Mouse (Mus musculus) R1 (cell line): Measurements from ENCODE around the gene Fut2.
"Not testable (repeated sequence)": the region's sequence is repeated elsewhere in the genome, so short reads cannot be mapped to it uniquely, and the experiment has no call there.

Experiments
- DNase-seq: peaks from one replicate; pipeline ENCODE4 v3.0.0-alpha.2; 2018; ENCODE audit warnings: low read depth, low spot score

Gene Fut2

GRCm38 (mm10) chr7:45677627-45678295 lies 11.6 kb upstream of the Fut2 start:
- DNase-seq, result no peak

GRCm38 (mm10) chr7:45668921-45669320 lies 2.7 kb upstream of the Fut2 start:
- DNase-seq, result peak; percentile 86

GRCm38 (mm10) chr7:45667761-45668160 lies 1.6 kb upstream of the Fut2 start:
- DNase-seq, result no peak

DNA sequence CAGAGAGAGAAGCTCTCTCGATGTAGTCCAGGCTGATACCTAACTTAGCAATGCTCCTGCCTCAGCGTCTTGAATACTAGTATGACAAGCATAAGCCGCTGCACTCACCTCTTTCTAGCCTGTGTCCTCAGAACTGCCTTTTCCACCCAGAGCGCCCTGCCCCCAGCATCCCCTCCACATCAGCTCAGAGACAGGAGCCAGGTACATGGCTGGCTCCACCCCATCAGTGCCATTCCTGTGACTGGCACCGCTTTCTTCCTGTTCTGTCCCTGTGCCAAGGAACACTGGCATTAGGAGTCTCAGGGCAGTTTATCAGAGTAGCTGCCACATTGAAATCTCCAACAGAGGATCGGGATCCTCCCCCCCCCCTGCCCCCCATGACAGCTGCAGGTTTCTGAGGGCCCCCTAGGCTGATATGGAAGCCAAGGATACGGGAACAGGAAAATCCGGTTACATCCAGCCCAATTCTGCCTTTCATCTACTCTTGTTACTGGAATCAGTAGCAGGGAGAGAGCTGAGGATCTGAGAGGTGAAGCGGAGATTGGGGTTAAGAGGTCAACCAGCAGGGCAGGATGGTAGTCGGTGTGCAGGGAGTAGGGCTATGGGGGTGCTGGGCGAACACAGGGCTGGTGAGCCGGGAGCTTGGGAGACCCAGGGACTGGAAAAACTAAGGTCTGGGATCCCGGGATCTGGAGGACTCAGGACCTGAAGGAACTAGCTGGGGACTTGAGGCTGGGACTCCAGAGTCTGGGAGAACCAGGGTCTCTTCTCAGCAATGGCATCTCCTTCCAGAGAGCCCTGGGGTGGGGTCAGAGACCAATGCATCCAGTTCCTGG lies 673 bp downstream of the Fut2 start:
- DNase-seq, result no peak

DNA sequence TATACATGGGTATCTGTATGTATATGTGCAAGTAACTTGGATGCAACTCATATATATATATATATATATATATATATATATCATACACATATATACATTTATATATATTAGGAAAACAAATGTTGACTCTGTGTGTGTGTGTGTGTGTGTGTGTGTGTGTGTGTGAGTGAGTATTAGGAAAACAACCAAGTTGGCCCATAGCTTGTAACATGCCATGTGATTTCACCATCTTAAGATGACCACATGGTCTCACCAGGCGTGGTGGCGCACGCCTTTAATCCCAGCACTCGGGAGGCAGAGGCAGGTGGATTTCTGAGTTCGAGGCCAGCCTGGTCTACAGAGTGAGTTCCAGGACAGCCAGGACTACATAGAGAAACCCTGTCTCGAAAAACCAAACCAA lies 4.5 kb downstream of the Fut2 start:
- DNase-seq, result not testable (repeated sequence)

DNA sequence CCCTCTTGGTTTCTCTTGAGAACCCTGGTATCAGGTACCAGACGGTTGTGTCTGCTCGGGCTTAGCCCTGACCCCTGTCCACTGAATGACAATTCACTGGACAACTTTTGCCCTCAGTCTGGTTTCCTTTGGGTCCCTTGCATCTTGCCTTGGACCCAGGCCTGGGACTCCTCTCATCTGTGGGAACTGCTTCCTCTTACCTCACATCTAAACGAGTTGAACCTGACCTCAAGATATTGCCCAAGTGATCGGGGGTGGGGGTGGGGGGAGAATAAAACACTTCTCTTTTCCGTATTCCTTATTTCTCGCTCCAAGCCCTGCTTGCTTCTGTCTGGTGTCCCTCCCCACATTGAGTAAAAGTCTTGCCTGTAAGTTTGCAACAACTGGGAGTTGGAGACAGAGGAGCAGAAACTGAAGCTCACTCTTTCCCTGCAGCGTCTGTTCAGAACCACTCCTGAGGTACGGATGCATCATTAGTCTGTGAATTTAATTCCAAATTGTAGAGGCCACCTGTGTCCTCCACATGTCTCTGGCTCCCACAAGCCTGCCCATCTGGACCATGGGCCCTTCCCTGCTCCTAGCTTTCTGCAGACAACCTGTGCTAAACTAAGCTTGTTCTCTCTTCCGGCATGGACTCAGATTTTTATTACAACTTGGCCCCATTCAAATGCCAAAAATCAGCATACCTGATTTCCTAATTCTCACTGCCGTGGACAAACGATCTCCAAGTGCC lies 5.3 kb downstream of the Fut2 start:
- DNase-seq, result no peak

GRCm38 (mm10) chr7:45654424-45655047 lies 11.7 kb downstream of the Fut2 start:
- peak; percentile 87 for DNase-seq

- DNase-seq, result not testable (repeated sequence)
These were observed 15.7 kb downstream of the Fut2 start for GRCm38 (mm10) chr7:45650484-45650883.

GRCm38 (mm10) chr7:45649351-45649750 lies 16.8 kb downstream of the Fut2 start:
- no peak for DNase-seq

DNA sequence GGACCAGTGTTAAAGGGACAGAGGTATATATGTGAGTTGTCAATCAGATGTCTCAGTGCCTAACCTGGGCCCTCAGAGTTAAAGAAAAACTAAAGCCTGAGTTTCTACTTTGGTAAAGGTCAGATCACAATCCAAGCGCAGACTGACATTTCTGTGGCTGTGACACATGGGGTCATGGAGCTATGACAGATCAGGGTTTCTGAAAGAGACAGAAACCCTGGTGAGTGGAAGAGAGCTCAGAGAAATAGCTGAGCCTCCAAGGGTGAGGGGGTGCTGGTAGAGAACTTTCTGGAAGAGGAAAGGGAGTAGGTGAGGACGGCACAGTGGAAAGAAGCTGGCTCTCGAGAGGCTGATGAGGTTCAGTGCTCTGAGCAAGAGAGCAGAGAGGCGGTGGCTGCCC lies 19.5 kb downstream of the Fut2 start:
- no peak for DNase-seq

- no peak for DNase-seq
These were observed 20.6 kb downstream of the Fut2 start for GRCm38 (mm10) chr7:45645591-45645971.

DNA sequence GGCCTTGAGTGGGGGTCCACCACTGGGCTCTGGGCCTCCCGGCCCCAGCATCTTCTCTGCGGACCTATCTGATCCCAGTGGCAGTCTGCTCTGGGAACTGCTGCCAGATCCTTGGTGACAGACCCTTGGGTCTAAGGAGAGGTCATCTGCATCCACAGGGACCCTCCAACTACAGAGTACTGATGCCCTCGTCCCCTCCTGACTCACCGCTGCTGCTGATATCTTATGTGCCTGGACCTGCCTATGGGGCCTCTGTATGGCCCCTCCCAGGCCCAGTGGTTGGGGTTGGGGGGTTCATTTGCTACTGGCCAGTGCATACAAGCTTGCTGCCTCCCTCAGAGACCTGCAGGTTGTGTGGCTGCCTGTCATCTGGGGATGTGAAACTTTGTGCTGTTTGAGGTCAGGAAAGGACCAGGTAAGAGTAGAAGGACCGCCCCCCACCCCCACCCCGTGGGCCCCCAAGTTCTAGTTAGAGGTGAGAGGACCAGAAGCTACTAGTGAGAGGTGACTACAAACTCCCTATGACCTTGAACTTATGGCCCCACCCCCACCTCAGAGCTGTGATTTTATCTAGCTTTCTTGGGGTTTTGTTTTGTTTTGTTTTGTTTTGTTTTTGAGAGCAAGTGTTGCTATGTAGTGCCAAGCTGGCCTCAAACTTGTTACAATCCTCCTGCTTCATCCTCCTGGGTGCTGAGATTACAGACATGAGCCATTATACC lies 21.2 kb downstream of the Fut2 start:
- DNase-seq, result no peak

GRCm38 (mm10) chr7:45644183-45644582 lies 22.0 kb downstream of the Fut2 start:
- peak; percentile 59 for DNase-seq

- peak; percentile 100 for DNase-seq
These were observed 22.6 kb downstream of the Fut2 start for GRCm38 (mm10) chr7:45643441-45644178.

DNA sequence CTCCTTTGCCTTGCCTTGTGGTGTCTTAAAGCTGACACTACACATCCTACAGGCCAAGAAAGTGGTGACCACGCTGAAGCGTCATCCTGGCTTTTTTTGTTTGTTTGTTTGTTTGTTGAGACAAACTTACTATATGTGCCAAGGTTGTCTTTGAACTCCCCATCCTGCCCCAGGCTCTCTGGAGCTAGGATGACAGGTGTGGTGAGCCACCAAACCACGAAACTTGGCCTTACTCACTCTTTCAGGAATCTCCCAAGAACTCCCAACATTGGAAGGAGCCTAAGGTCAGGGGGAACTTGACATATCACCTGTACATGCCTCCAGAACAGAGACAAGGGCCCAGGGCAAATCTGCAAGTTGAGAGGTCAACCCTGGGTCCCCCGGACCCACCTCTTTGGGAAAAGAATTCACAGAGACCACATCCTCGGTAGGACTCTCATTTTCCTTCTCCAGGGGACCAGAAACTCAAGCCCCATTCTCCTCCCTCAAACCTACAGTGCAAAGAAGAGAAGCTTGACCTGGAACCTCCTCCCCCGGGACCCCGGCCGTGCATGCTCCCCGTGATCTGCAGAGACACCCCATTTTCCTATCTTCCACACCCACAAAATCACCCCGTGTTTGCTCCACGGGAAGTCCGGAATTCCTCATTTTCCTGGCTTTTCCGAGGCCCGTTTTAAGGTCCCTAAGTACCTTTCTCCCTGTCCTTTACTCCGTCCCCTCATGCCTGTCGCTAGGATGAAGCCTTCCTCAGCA lies 23.5 kb downstream of the Fut2 start:
- no peak for DNase-seq

DNA sequence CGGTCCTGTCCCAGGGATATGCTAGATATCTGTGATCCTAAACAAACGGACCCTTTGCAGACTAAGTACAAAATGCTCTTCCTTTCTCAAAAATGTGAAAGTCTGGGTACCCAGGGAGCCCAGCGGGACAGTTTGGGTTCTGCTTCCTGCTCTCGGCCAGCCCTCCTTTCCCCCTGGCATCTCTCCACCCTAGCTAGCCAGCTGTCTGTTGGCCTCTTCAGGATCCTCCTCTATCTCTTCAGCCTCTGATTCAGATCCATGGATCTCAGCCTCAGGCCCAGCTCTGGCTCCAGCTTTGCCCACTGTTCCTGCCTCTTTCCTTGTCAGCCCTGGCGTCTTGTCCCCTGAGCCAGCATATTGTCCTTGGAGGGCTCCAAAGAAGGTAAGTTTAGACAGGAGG lies 24.1 kb downstream of the Fut2 start:
- DNase-seq, result no peak

DNA sequence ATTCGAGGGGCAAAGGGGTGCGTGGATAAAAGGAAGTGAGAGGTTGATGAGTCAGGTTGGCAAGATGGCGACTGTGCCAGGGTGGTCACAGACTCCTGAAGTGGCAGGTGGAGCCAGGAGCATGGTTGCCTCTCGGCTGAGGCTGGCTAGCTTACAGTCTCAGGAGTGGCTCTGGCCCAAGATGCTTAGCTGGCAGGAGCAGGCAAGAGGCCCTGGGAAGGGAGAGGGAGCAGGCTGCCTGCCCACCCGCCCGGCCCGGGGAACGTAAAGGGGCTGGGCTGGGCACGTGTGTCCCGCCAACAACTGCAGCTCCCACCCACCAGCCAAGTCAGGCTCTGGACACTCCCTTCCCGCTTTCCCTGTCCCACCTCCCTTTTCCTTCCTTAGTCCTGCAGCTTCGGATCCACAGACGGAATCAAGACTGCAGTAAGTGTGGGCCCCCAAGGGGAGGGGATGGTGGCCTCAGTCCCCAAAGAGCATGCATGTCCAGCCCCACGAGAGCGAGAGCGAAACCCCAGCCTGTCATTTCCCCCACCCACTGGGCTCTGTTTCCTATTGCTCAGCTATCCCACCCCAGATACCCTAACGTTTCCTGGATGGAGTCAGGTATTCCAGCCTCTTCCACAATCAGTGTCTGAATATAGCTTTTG lies 24.7 kb downstream of the Fut2 start:
- no peak for DNase-seq

- no peak for DNase-seq
These were observed 25.8 kb downstream of the Fut2 start for GRCm38 (mm10) chr7:45640191-45640957.
